Mouse (Mus musculus): ENCODE results near the gene Klrb1b. TPM values are rescaled to one million over a fixed set of nuclear protein-coding genes. Genes with fewer than 3 reads are reported as not detected.
"Not testable (repeated sequence)": the region's sequence is repeated elsewhere in the genome, so short reads cannot be mapped to it uniquely, and the experiment has no call there.

The Klrb1b gene
- polyA plus RNA-seq, 2 experiments from 2014 or later: not detected

GRCm38 (mm10) chr6:128840669-128841068 lies 14.5 kb upstream of the Klrb1b start:
- not testable (repeated sequence) for ATAC-seq

GRCm38 (mm10) chr6:128839921-128840320 lies 13.8 kb upstream of the Klrb1b start:
- no peak for ATAC-seq

GRCm38 (mm10) chr6:128839266-128839771 lies 13.2 kb upstream of the Klrb1b start:
- ATAC-seq: peak; percentile 29

GRCm38 (mm10) chr6:128838342-128839265 lies 12.5 kb upstream of the Klrb1b start:
- peak; percentile 17 for ATAC-seq

GRCm38 (mm10) chr6:128837454-128838341 lies 11.6 kb upstream of the Klrb1b start:
- no peak for ATAC-seq

- ATAC-seq: no peak
Observed at GRCm38 (mm10) chr6:128836955-128837334, 10.8 kb upstream of the Klrb1b start.

- peak; percentile 36 for ATAC-seq
Observed at GRCm38 (mm10) chr6:128836191-128836954, 10.2 kb upstream of the Klrb1b start.

GRCm38 (mm10) chr6:128835571-128835970 lies 9.4 kb upstream of the Klrb1b start:
- ATAC-seq: no peak

- no peak for ATAC-seq
Observed at GRCm38 (mm10) chr6:128833046-128833445, 6.9 kb upstream of the Klrb1b start.

- ATAC-seq: no peak
Observed at GRCm38 (mm10) chr6:128829837-128830236, 3.7 kb upstream of the Klrb1b start.

- ATAC-seq: no peak
Observed at GRCm38 (mm10) chr6:128826781-128827180, 650 bp upstream of the Klrb1b start.

GRCm38 (mm10) chr6:128818083-128818802 lies 7.9 kb downstream of the Klrb1b start:
- no peak for ATAC-seq

- peak; percentile 67 for ATAC-seq
Observed at GRCm38 (mm10) chr6:128808532-128808931, 17.6 kb downstream of the Klrb1b start.

GRCm38 (mm10) chr6:128807021-128807420 lies 19.1 kb downstream of the Klrb1b start:
- no peak for ATAC-seq

GRCm38 (mm10) chr6:128804823-128805640 lies 21.1 kb downstream of the Klrb1b start:
- ATAC-seq: peak; percentile 36

GRCm38 (mm10) chr6:128802999-128803857 lies 22.9 kb downstream of the Klrb1b start:
- ATAC-seq: peak; percentile 86

- peak; percentile 1 for ATAC-seq
Observed at GRCm38 (mm10) chr6:128802557-128802956, 23.6 kb downstream of the Klrb1b start.

GRCm38 (mm10) chr6:128800696-128801095 lies 25.4 kb downstream of the Klrb1b start:
- not testable (repeated sequence) for ATAC-seq

GRCm38 (mm10) chr6:128799896-128800270 lies 26.2 kb downstream of the Klrb1b start:
- no peak for ATAC-seq

Measured in activated CD4-positive, CD25-positive, alpha-beta regulatory T cell, adult 4 months (primary cell).